ENCODE assay signal across 8 mouse cellular contexts in the genomic region with DNA sequence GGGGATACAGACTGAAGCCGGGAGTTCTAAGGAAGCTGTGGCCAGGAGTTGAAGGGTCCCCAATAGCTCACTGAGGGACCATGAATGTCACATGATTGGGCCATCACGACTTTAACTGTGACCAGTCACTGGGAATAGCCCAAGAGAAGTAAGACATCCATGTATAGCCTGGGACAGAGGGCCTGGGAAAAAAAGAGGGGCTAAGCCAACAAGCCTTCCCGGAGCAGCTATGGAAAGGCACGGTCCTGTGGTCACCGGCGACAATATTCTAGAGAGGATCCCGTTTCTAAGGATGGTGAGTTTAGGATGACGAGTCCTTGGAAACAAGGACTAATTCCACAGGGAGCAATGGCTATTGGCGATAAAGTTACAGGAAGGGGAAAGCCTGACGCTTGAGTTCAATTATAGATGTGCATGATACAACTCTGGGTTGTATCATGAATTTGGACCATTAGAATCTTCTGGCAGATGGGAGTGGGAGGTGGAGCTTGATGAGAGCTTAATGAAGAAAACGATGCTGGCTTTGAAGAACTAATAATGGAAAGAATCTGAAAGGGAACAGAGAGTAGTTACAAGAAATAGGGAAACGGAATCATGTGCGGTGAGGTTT.
DNase-seq lines count a peak whose midpoint lies in the region; ATAC-seq lines count a peak whose summit lies in the region.

No protein-coding gene starts in this region.

- H3K4me3 ChIP-seq in heart, embryonic 14.5 days (ENCODE audit: control insufficient read depth in 1 of 2, insufficient read depth in 1 of 2, low read depth in 1 of 2, low read length in 2 of 2), result peak overlapping the region; percentile 59 to 62
- peak overlapping the region; percentile 56 for H3K4me3 ChIP-seq in forebrain, embryonic 14.5 days (ENCODE audit: low read depth, low read length)
- H3K4me3 ChIP-seq in liver, embryonic 16.5 days (ENCODE audit: low read depth, low read length), result peak overlapping the region; percentile 77

- H3K4me2 ChIP-seq in heart, embryonic 14.5 days (ENCODE audit: low read length), result peak overlapping the region; percentile 88
- peak overlapping the region; percentile 69 for H3K4me2 ChIP-seq in forebrain, embryonic 14.5 days (ENCODE audit: low read length)
- H3K4me2 ChIP-seq in liver, embryonic 16.5 days (ENCODE audit: low read depth, low read length), result peak overlapping the region; percentile 84

- H3K27ac ChIP-seq in heart, embryonic 14.5 days (replicated peaks in 1 of 2; ENCODE audit: control insufficient read depth in 1 of 2, insufficient read depth in 1 of 2, low read depth in 2 of 2, low read length in 2 of 2), result no peak overlapping the region
- peak overlapping the region; percentile 60; the same call in 1 of the 2 replicates for H3K27ac ChIP-seq in forebrain, embryonic 14.5 days (ENCODE audit: low read depth, low read length)
- H3K27ac ChIP-seq in liver, embryonic 16.5 days (ENCODE audit: low read length), result no peak overlapping the region

- ATAC-seq in heart, embryonic 14.5 days (ENCODE audit: insufficient number of reproducible peaks, insufficient read depth, low FRiP score, low read depth), result no peak
- ATAC-seq in forebrain, embryonic 14.5 days, result peak; percentile 47
- no peak for ATAC-seq in liver, embryonic 16.5 days (ENCODE audit: low read depth)

- no peaks in the 10 kb centered on the region for H3K27me3 ChIP-seq in heart, embryonic 14.5 days (ENCODE audit: control insufficient read depth, insufficient read depth, low read length)
- no peaks in the 10 kb centered on the region for H3K27me3 ChIP-seq in forebrain, embryonic 14.5 days (replicated peaks; ENCODE audit: control insufficient read depth, insufficient read depth, low read length)
- H3K27me3 ChIP-seq in liver, embryonic 16.5 days (ENCODE audit: control insufficient read depth, insufficient read depth, low read depth, low read length), result no peaks in the 10 kb centered on the region

- DNase-seq in heart, adult 8-10 months (ENCODE audit: low spot score), result no peak
- DNase-seq in MEL-GATA-1-ER (ENCODE audit: extremely low read depth, low read depth), result peak; percentile 12
- DNase-seq in forebrain, embryonic 14.5 days (ENCODE audit: low spot score), result no peak
- DNase-seq in ovary, postnatal 14 days (ENCODE audit: low spot score), result no peak
- no peak for DNase-seq in left cerebral cortex, adult 8-10 months (ENCODE audit: low spot score in 2 of 2)
- no peak for DNase-seq in lung, postnatal 14 days

- no peaks in the 10 kb centered on the region for H3K9me3 ChIP-seq in heart, embryonic 14.5 days (ENCODE audit: control insufficient read depth, low read length)
- H3K9me3 ChIP-seq in forebrain, embryonic 14.5 days (replicated peaks; ENCODE audit: control insufficient read depth, low read length), result no peaks in the 10 kb centered on the region
- H3K9me3 ChIP-seq in liver, embryonic 16.5 days (replicated peaks; ENCODE audit: control insufficient read depth, low read length), result no peaks in the 10 kb centered on the region

- no peaks in the 10 kb centered on the region for H3K4me1 ChIP-seq in heart, embryonic 14.5 days (ENCODE audit: control insufficient read depth in 2 of 2, insufficient read depth in 2 of 2, low read length in 2 of 2)
- H3K4me1 ChIP-seq in forebrain, embryonic 14.5 days (ENCODE audit: control insufficient read depth, insufficient read depth, low read length), result no peaks in the 10 kb centered on the region
- peaks cover 8% of the 10 kb centered on the region for H3K4me1 ChIP-seq in liver, embryonic 16.5 days (ENCODE audit: control insufficient read depth, low read depth, low read length)

- H3K9ac ChIP-seq in heart, embryonic 14.5 days (ENCODE audit: low read length), result peak overlapping the region; percentile 79
- H3K9ac ChIP-seq in forebrain, embryonic 14.5 days (ENCODE audit: low read length), result peak overlapping the region; percentile 84
- peak overlapping the region; percentile 87 for H3K9ac ChIP-seq in liver, embryonic 16.5 days (ENCODE audit: low read depth, low read length)

- WGBS in heart, embryonic 14.5 days, result 39% methylated on average over 13 of the region's 13 CpGs
- 39% methylated on average over 13 of the region's 13 CpGs for WGBS in forebrain, embryonic 14.5 days
- WGBS in liver, embryonic 16.5 days (ENCODE audit: insufficient replicate concordance), result 55% methylated on average over 13 of the region's 13 CpGs

- H3K36me3 ChIP-seq in heart, embryonic 14.5 days (ENCODE audit: control insufficient read depth, insufficient read depth, low read length), result peaks cover 13% of the 10 kb centered on the region; the same call in 1 of the 2 replicates
- H3K36me3 ChIP-seq in forebrain, embryonic 14.5 days (ENCODE audit: control insufficient read depth, insufficient read depth, low read length), result no peaks in the 10 kb centered on the region
- no peaks in the 10 kb centered on the region for H3K36me3 ChIP-seq in liver, embryonic 16.5 days (ENCODE audit: control insufficient read depth, insufficient read depth)
